Mouse (Mus musculus): ENCODE data around the gene Srxn1. TPM values are rescaled to one million over a fixed set of nuclear protein-coding genes. Genes with fewer than 3 reads are reported as not detected.
"Not testable (repeated sequence)": the region's sequence is repeated elsewhere in the genome, so short reads cannot be mapped to it uniquely, and the experiment has no call there.

Gene Srxn1
- polyA plus RNA-seq (2015; fragmentation: Nextera tagmentation; extraction: Ambion mirVana) = 23.2 and 23.6 TPM in 2 replicates

GRCm38 (mm10) chr2:152105318-152106224, at the start of gene Srxn1:
Srxn1 (plus strand) TSS chr2:152105516.
- no peak for DNase-seq (ENCODE audit: low spot score)

GRCm38 (mm10) chr2:152056368-152057251, 48.7 kb upstream of the Srxn1 start:
- DNase-seq (ENCODE audit: low spot score) = no peak

- no peak for DNase-seq (ENCODE audit: low spot score)
Measured at GRCm38 (mm10) chr2:152057252-152057563, 48.1 kb upstream of the Srxn1 start.

GRCm38 (mm10) chr2:152062817-152063216, 42.5 kb upstream of the Srxn1 start:
- not testable (repeated sequence) for DNase-seq (ENCODE audit: low spot score)

- DNase-seq (ENCODE audit: low spot score) = no peak
Measured at GRCm38 (mm10) chr2:152068660-152069433, 36.5 kb upstream of the Srxn1 start.

- DNase-seq (ENCODE audit: low spot score) = no peak
Measured at GRCm38 (mm10) chr2:152069434-152069786, 35.9 kb upstream of the Srxn1 start.

GRCm38 (mm10) chr2:152069941-152070340, 35.4 kb upstream of the Srxn1 start:
- no peak for DNase-seq (ENCODE audit: low spot score)

- DNase-seq (ENCODE audit: low spot score) = no peak
Measured at GRCm38 (mm10) chr2:152074521-152074920, 30.8 kb upstream of the Srxn1 start.

GRCm38 (mm10) chr2:152075294-152075889, 29.9 kb upstream of the Srxn1 start:
- DNase-seq (ENCODE audit: low spot score) = no peak

- no peak for DNase-seq (ENCODE audit: low spot score)
Measured at GRCm38 (mm10) chr2:152077337-152077736, 28.0 kb upstream of the Srxn1 start.

GRCm38 (mm10) chr2:152080685-152081541, 24.4 kb upstream of the Srxn1 start, which contains the start of gene Scrt2:
Scrt2 (plus strand) TSS chr2:152081529.
- no peak for DNase-seq (ENCODE audit: low spot score)

- peak; percentile 75 for DNase-seq (ENCODE audit: low spot score)
Measured at GRCm38 (mm10) chr2:152081641-152082448, 23.5 kb upstream of the Srxn1 start.

GRCm38 (mm10) chr2:152082456-152083285, 22.6 kb upstream of the Srxn1 start:
- no peak for DNase-seq (ENCODE audit: low spot score)

- no peak for DNase-seq (ENCODE audit: low spot score)
Measured at GRCm38 (mm10) chr2:152083411-152083810, 21.9 kb upstream of the Srxn1 start.

- no peak for DNase-seq (ENCODE audit: low spot score)
Measured at GRCm38 (mm10) chr2:152084298-152084697, 21.0 kb upstream of the Srxn1 start.

- no peak for DNase-seq (ENCODE audit: low spot score)
Measured at GRCm38 (mm10) chr2:152085414-152085813, 19.9 kb upstream of the Srxn1 start.

- DNase-seq (ENCODE audit: low spot score) = no peak
Measured at GRCm38 (mm10) chr2:152086451-152086850, 18.9 kb upstream of the Srxn1 start.

GRCm38 (mm10) chr2:152087111-152087510, 18.2 kb upstream of the Srxn1 start:
- no peak for DNase-seq (ENCODE audit: low spot score)
